Mouse (Mus musculus) ES-E14 (cell line): Measurements from ENCODE around the gene Trp63.

Source experiments
- HCFC1 ChIP-seq: IDR thresholded peaks from 2 replicates; pipeline ENCODE4 v1.6.1; 2012; ENCODE audit warnings: low read length, inconsistent platforms, borderline replicate concordance; ENCODE audit not compliant: insufficient read depth
- MAFK ChIP-seq: IDR thresholded peaks from 2 replicates; pipeline ENCODE4 v1.6.1; 2014; ENCODE audit warnings: mild to moderate bottlenecking, low read depth, low read length, inconsistent platforms; ENCODE audit not compliant: insufficient read depth
- ZNF384 ChIP-seq: IDR thresholded peaks from 2 replicates; pipeline ENCODE4 v1.6.1; 2012; ENCODE audit warnings: low read depth, low read length, inconsistent platforms

DNA sequence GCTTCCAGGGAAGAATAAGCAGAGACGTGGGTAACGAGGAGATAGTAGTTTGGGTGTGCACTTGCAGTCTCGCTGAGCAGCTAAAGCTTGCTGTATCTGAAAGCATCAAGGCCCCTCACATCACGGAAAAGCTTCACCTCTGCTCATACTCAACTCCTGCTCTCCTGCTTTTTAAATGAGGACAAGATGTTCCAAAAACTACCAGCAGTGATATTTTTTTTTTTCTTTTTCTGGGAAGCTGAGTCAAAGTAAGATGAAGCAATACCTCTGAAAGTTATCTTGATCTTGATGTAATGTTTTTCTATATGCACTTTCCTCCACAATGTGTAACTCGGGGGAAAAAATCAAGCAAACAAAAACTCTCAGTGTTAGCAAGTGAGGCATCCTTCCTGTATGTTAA, 102.9 kb downstream of the Trp63 start:
- TF ChIP-seq HCFC1 (no peak), ZNF384 (no peak), MAFK (no peak)
